Mouse (Mus musculus): ENCODE data around the gene Foxj3.

Gene Foxj3

DNA sequence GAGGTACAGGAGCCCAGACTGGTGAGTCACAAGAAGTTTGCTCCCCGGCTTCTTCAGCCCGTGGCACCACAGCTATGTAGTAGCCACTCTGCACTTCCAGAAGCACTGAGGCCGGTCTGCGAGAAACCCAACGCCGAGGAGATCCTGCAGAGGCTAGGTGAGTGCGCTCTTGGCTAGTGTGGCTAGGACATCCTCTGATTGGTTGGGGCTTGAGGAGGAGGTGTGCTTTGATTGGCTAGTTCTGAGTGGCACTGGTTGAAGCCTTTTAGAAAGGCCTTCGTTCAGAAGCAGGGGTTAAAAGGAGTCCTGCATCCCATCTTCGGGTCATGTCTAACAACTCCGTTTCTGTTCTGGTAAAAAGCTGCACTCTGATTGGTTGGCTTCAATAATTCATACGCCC lies 101.9 kb downstream of the Foxj3 start:
- DNase-seq: no peak

DNA sequence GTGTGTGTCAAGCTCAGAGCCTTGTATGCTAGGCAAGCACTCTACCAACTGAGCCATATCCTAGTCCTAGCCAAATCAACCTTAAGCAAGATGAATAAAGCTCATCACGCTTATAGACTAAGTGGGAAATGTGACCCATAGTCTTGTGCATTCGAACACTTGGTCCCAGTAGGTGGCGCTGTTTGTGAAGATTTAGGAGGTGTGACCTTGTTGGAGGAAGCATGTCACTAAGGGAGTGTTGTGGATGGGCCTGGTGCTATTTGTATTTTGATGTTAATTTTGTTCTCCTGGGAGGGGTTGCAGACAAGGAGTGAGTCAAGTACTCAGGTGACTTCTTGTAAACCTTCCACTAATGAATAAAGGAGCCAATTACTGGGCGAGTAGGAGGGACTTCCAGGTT lies 105.9 kb downstream of the Foxj3 start:
- DNase-seq: no peak

DNA sequence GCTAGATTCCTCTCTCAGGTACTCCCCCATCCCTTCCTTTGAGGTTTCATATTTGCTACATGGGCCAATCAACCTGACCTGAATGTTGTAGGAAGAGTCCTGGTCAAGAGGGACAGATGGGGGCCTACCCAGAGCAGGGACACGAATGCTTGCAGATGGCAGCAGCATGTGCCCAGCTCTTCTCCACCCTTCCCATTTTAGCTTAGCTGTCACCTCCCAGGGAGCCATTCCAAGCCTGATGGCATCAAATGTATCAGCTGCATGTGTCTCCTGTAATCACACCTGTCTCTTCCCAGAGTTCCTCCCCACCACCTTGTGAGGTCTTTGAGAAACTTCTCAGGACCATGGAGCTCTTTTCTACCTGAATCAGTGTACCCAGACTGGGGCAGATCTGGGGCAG lies 120.2 kb downstream of the Foxj3 start:
- no peak for DNase-seq

DNA sequence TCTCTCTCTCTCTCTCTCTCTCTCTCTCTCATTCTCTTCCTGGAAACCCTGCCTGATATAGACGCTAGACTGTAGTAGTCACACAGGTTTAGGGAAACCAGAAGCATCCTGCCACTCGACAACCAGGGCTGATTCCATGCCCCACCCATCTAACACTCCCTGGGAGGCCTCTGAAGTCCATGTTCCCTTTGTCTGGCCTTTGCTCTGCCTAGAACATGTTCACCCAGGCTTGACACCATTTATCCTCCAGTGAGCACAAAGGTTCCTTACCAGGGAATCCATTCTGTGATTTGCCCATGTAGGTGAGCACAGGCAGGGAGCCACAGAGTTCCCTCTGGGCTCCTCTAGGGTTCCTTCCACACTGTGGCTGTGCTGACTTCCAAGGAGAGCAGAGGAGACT lies 121.4 kb downstream of the Foxj3 start:
- no peak for DNase-seq

DNA sequence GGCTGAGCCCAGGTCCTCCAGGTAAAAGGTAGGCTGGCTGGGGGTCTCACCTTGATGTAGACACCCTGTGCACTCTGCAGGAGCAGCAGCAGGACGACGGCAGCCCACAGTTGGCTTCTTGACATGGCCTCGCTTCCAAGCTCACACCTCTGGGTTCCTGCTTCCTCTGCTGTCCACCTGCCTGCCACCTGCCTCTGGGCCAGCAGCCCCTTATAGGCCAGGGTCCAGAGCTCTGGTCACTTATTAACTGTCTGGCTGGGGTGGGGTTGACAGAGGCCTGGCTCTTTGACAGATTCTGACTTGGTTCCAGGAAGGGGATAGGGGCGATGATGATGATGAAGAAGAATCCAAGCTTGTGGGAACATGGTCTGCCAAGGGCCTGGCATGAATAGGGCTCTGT lies 121.9 kb downstream of the Foxj3 start, which contains the start of gene Guca2b:
Gene Guca2b, minus strand, starts transcription at position 224 of the 400 bp plus-strand sequence.
- no peak for DNase-seq

DNA sequence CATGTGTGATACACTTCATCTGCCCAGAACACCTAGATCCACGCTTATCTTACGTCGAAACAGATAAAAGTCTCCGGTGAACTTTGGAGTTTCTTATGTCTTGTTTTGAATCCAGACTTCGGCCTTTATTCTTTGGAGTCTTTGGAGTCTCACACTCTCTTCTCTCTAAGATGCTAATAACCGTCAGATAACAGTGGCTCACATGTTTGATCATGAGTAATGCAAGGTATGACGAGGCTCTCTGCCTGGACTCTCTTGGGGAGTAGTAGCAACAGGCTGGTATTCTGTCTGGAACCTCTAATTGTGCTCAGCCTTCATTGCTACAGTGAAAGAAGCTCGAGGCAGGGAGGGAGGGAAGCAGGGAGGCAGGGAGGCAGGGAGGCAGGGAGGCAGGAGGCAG lies 123.2 kb downstream of the Foxj3 start:
- no peak for DNase-seq

DNA sequence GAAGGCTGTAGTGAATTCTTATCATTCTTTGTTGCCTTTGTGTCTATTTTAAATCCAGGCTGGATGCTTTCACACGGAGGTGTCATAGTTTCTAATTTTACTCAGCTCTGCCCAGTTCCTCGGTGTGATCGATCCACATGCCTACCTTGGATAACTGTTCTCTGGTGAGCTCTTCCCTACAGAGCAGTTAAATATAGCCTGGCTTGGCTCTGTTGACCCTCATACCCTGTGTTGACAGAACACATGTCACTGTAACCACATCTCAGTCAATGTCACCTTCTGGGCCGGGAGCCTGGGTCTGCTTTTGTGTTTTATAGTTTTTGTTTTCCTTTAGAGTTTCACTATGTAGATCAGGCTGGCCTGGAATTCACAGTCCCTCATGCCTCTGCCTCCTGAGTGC lies 125.3 kb downstream of the Foxj3 start:
- no peak for DNase-seq

DNA sequence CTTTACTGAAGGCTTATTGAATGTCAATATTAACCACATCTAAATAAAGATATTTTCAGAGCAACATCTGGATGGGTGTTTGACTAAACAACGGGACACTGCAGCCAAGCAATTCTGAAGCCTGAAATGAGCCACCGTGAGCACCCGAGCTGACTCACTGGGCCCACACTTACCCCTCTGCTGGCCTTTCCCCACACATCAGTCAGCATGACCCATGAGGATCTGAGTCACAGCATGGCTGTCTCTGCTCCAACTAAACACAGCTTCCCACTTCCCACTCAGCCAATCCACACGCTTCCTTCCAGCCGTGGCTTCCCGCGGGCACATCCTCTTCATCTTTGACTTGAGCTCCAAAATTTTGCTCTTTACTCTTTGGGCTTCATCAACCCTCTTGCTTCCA lies 126.2 kb downstream of the Foxj3 start:
- no peak for DNase-seq

DNA sequence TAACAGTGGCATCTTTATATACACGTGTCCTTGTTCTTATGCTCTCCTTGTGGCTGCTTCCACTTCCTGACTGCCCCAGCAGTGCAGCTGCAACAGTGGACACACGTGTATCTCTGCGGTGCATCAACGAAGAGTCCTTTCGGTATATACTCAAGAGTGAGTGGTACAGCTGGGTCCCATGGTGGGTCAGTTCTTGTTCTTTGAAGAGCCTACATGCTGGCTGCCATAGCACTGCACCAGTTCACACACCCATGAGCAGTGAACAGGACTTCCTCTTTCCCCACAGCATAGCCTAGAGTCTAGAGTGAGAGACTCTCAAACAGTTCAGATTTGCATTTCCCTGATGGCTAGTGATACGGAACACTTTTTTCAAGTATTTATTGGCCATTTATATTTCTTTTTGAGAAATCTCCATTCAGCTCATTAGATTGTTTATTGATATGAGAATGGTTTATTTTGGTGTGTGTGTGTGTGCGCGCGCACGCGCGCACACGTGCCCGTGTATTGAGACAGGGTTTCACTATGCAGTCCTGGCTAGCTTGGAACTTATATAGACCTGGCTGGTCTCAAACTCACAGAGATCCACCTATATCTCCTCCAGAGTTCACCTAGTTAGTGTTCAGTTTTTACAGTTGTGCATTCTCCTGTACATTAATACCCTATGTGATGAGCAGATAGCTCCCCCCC lies 126.7 kb downstream of the Foxj3 start:
- DNase-seq: no peak

DNA sequence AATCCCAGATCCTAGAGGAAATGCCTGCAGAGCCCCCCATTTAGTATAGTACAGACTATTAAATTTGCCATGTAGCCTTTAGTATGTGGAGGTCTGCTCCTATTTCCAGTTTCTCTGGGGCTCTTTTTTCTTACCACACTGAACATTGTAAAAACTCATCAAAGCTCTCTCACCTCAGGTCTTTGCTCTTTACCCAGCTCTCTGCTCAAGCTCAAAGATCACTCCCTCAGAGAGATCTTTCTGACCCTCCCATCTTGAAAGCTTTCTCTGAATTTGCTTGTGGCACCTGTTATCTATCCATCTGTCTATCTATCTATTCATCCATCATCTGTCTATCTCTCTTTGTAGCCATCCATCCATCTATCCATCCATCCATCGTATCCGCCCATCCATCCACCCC lies 128.4 kb downstream of the Foxj3 start:
- DNase-seq: no peak

DNA sequence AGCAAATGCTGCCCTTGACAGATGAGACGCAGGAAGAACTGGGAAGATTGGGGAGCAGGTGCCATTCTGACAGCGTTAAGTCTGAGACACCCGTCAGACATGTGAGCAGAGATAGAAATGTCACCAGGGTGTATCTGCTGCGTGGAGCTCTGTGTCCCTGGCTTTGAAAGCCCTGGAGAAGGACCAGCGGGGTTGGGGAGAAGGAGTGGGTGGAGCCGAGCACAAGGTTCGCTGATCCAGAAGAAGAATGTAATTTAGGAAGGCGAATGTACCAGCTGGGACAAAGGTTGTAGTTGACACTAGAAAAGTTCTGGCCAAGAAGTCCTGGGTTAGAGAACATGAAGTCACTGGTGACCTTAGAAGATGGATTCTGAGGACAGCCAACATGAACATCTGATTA lies 129.3 kb downstream of the Foxj3 start:
- no peak for DNase-seq

DNA sequence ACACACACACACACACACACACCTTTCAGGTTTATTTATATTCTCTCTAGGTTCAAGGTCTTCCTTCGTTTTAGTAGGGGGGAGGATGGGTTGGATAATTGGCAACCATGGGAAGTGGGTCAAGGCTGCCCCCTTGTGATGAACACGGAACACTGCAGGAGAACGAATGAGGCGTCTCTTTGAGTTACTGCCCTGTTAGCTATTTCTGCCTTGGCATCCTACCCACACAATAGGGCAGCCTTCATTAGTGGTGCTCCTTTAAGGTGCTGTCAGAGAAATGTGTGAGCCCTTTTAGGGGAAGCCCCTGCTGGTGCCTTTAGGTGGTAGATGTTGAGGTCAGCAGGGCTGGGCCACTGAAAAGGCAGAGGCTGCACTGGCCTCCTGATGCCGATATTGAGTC lies 130.7 kb downstream of the Foxj3 start:
- DNase-seq: no peak

DNA sequence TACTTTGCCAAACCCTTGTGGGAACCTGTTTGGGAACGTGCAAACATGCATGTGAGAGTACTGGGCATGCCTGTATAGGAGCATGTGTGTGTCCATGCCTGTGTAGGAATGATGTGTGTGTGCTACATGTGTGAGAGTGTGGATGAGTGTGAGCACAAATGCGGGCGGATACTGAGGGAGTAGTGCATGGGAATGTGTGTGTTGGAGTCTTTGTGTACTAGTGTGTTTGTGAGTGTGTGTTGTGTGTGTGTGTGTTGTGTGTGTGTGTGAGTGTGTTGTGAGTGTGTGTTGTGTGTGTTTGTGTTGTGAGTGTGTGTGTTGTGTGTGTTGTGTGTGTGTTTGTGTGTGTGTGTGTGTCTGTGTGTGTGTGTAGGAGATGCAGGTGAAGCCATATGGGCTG lies 131.4 kb downstream of the Foxj3 start:
- DNase-seq: no peak

DNA sequence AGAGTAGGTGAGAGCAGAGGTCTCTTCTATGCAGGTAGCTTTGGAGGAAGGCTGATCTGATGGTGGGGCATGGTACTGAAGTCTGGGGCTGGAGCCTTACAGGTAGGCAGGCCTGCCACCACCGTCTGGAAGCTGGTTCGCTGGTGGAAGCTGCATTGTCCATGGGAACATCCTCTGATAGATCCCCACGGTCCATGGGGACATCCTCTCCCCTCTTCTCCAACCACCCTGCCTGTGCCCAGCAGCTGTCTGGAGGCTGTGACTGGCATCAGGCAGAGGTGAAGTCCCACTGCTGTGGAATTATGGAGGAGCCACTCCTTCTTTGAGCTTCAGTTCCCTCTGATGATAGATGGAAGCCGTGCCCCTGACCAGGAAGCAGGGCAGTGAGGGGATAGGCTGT lies 131.8 kb downstream of the Foxj3 start:
- no peak for DNase-seq

DNA sequence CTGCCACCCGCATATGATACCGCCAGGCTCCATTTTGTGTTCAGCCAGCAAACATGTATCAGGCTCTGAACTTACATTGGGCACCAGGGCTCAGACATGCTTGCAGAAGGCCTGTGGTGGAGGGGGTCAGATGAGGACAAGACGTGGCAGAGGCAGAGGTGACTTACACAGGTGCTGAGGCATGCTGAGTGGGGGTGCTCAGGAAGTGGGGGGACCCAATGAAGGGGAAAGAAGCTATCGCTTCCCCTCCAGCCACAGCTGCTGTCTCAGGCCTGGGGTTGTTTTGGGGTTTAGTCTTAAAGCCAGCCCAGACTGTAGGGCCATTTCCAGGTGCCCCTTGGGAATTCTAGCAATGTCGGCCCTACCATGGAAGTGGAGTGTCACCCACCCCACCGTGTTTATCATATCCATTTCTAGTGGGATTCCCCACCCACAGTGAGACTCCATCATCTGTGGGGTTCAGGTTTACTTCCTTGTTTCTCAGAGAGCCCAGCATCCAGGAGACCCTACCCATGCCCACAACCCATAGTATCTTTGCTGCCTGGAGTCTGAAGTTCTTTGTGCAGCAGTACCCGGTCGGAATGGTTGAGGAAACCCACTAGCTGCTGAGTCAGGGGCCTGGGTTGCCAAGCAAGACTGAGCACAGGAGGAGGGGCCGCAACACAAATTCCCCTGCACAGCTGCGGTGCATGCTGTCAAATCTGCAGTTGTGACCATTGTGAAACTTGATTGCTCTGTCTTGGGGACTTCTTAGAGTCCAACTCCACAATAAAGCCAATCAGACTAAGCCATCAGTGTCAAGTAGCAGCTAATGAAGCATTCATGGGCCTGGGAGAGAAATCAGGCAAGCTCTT lies 132.8 kb downstream of the Foxj3 start:
- DNase-seq: no peak

DNA sequence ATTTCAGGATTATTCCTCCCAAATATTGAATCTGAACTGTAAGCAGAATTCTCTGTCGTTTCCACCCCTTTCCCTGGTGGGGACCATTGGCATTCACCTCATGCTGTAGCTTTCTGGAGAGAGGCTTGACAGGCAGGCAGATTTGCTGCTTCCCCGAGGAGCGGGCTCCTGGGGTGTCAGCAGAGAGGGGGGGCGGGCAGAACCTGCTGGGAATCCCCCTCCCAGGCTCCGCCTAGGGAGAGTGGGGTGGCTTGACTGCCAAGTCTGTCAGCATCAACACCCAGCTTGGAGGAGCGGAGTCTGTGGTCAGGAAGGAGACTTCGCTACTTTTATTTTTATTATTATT lies 133.4 kb downstream of the Foxj3 start:
- no peak for DNase-seq

DNA sequence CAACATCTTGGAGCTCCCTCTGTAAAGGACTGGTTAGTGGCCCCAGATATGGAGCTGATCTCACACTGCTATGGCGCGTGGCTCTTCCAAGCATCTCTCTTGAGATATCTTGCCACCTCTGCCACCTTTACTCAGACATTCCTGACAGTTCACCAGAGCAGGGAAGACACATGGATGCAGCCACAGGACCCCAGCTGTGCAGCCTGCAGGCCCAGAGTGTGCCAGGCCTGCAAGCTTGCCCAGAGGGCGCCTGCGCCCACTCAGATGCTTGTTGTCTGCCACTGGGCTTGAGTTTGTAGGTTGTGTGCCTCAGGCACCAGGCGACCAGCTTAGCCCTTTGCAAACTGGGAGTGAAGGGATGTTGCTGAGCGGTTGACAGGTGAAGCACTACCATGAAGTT lies 133.9 kb downstream of the Foxj3 start:
- DNase-seq: no peak

DNA sequence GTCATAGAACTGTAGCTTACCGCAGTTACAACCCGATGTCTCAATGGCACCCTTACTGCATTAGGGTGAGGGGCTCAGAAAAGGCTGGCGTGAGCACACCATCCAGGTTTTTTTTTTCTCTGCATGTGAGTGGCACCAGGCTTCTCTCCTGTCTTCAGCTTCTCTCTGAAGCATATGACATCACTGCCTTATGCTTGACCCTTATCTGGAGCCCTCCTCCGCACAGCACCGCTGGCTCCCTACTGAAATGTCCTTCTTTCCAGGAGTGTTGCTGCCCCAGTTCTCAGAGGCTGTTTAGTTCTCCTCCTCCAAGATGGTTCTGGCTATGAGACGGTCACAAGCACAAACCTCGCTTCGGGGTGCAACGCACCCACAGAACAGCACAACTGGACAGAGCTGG lies 134.4 kb downstream of the Foxj3 start:
- DNase-seq: no peak

DNA sequence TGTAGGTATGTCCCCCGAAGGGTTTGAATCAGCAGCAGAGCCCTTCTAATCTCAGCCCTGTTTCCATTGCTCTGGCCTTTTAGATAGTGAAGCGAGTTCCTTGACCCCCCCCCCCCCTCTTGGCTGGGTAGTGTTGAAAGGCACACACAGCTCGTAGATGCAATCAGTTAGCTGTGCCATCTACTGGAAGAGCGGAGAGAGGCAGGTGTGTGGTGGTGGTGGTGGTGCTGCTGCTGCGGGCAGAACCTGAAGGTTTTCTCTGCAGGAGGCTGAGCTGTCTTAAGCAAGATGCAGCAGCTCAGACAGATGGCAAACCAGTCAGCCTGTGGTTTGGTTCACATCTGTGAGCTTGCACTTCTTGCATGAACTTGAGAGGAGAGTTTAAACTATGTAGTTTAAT lies 135.9 kb downstream of the Foxj3 start:
- DNase-seq: peak; percentile 25

All from right cerebral cortex, postnatal 14 days (tissue).